Mouse (Mus musculus): ENCODE data around the gene Ifit2. TPM values are rescaled to one million over a fixed set of nuclear protein-coding genes. Genes with fewer than 3 reads are reported as not detected.

Ifit2 gene
- total RNA-seq (2014; fragmentation: Nextera tagmentation) (0.23 TPM in 1 of 2 replicates, not detected in the other), total RNA-seq (2017) (0.33 and 0.35 TPM in 2 replicates), polyA plus RNA-seq (2012) (not detected in 2 replicates)

GRCm38 (mm10) chr19:34550534-34551223 is at the start of gene Ifit2:
Gene Ifit2 (plus strand): TSS chr19:34550694.
- Histone ChIP-seq H3K4me3 (ENCODE audit: low read depth, low read length) (no peak within 1 kb of the TSS; the same call in 1 of the 2 replicates), H3K4me1 (ENCODE audit: insufficient read depth, low read depth, low read length) (peaks cover 6% of the 10 kb centered on the region), H3K36me3 (replicated peaks) (no peaks in the 10 kb centered on the region), H3K9me3 (replicated peaks) (no peaks in the 10 kb centered on the region), H3K27me3 (ENCODE audit: insufficient read depth, low read length) (peaks cover 12% of the 10 kb centered on the region)
- TF ChIP-seq TAL1 (conservative IDR thresholded peaks at IDR 0.05; ENCODE audit: low read depth, low read length) (no peak), CTCF (IDR thresholded peaks at IDR 0.05; ENCODE audit: low read depth, low read length) (peak; percentile 43; the same call in 1 of the 2 replicates), GATA2 (IDR thresholded peaks at IDR 0.05; ENCODE audit: borderline replicate concordance, low read depth, low read length) (no peak), POLR2AphosphoS5 (IDR thresholded peaks at IDR 0.05; ENCODE audit: insufficient replicate concordance, low read depth, low read length) (no peak)
- no peak for ATAC-seq (ENCODE audit: extremely low read depth, insufficient number of reproducible peaks, low FRiP score, poor library complexity, severe bottlenecking)
- no peak for DNase-seq (ENCODE audit: low spot score)

GRCm38 (mm10) chr19:34500763-34501162 is 49.7 kb upstream of the Ifit2 start:
- Histone ChIP-seq H3K4me3 (ENCODE audit: low read depth, low read length) (no peak overlapping the region), H3K4me1 (ENCODE audit: insufficient read depth, low read depth, low read length) (no peaks in the 10 kb centered on the region), H3K36me3 (replicated peaks) (no peaks in the 10 kb centered on the region), H3K9me3 (replicated peaks) (no peaks in the 10 kb centered on the region), H3K27me3 (ENCODE audit: insufficient read depth, low read length) (no peaks in the 10 kb centered on the region)
- TF ChIP-seq CTCF (IDR thresholded peaks at IDR 0.05; ENCODE audit: low read depth, low read length) (peak; percentile 10; the same call in 1 of the 2 replicates), GATA1 (IDR thresholded peaks at IDR 0.05; ENCODE audit: borderline replicate concordance, low read length) (no peak)
- peak; percentile 6 for DNase-seq (ENCODE audit: low spot score)
- no peak; the same call in 1 of the 2 replicates for ATAC-seq (ENCODE audit: extremely low read depth, insufficient number of reproducible peaks, low FRiP score, poor library complexity, severe bottlenecking)

- no peak for DNase-seq (ENCODE audit: low spot score)
Observed at GRCm38 (mm10) chr19:34505161-34505721, 45.3 kb upstream of the Ifit2 start.

DNA sequence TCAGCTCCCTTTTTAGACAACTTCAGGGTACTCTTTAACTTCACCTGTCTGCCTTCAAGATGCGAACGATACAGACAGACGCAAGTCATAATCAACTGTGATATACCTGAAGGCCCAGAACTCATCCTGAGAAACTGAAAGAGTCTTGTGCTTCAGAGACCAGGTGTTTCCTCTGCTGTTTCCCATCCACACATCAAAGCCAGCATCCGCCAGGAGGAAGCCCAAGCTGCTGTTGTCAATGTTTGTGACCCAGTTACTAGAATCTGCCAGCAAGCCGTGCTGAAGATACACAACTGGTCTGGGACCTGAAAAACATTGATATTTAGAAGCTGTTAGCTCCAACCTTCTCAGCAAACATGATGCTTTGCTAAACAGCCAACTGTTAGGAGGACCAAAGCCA is 39.8 kb upstream of the Ifit2 start:
- DNase-seq (ENCODE audit: low spot score) (no peak), ATAC-seq (ENCODE audit: extremely low read depth, insufficient number of reproducible peaks, low FRiP score, poor library complexity, severe bottlenecking) (no peak)
- no peak for TF ChIP-seq GATA2 (IDR thresholded peaks at IDR 0.05; ENCODE audit: borderline replicate concordance, low read depth, low read length)
- no peak for TF ChIP-seq POLR2AphosphoS5 (IDR thresholded peaks at IDR 0.05; ENCODE audit: insufficient replicate concordance, low read depth, low read length)
- TF ChIP-seq TAL1 (conservative IDR thresholded peaks at IDR 0.05; ENCODE audit: low read depth, low read length) = no peak
- no peak for TF ChIP-seq CTCF (IDR thresholded peaks at IDR 0.05; ENCODE audit: low read depth, low read length)
- no peak for TF ChIP-seq GATA1 (IDR thresholded peaks at IDR 0.05; ENCODE audit: borderline replicate concordance, low read length)
- H3K9me3 ChIP-seq (replicated peaks) = no peaks in the 10 kb centered on the region
- H3K4me3 ChIP-seq (ENCODE audit: low read depth, low read length) = no peak overlapping the region
- no peaks in the 10 kb centered on the region for H3K36me3 ChIP-seq (replicated peaks)
- no peaks in the 10 kb centered on the region for H3K4me1 ChIP-seq (ENCODE audit: insufficient read depth, low read depth, low read length)
- H3K27me3 ChIP-seq (ENCODE audit: insufficient read depth, low read length) = 0 out of 2 replicates have a peak, but pooled peaks cover 3% of the 10 kb centered on the region

More at GRCm38 (mm10) chr19:34505161-34505721, 45.3 kb upstream of the Ifit2 start:
- H3K36me3 ChIP-seq (replicated peaks) = no peaks in the 10 kb centered on the region
- no peaks in the 10 kb centered on the region for H3K4me1 ChIP-seq (ENCODE audit: insufficient read depth, low read depth, low read length)
- H3K9me3 ChIP-seq (replicated peaks) = no peaks in the 10 kb centered on the region
- ATAC-seq (ENCODE audit: extremely low read depth, insufficient number of reproducible peaks, low FRiP score, poor library complexity, severe bottlenecking) = no peak
- H3K4me3 ChIP-seq (ENCODE audit: low read depth, low read length) = no peak overlapping the region
- no peaks in the 10 kb centered on the region for H3K27me3 ChIP-seq (ENCODE audit: insufficient read depth, low read length)
- no peak for TF ChIP-seq POLR2AphosphoS5 (IDR thresholded peaks at IDR 0.05; ENCODE audit: insufficient replicate concordance, low read depth, low read length)
- TF ChIP-seq GATA2 (IDR thresholded peaks at IDR 0.05; ENCODE audit: borderline replicate concordance, low read depth, low read length) = no peak
- TF ChIP-seq CTCF (IDR thresholded peaks at IDR 0.05; ENCODE audit: low read depth, low read length) = no peak
- TF ChIP-seq TAL1 (conservative IDR thresholded peaks at IDR 0.05; ENCODE audit: low read depth, low read length) = no peak
- TF ChIP-seq GATA1 (IDR thresholded peaks at IDR 0.05; ENCODE audit: borderline replicate concordance, low read length) = no peak

DNA sequence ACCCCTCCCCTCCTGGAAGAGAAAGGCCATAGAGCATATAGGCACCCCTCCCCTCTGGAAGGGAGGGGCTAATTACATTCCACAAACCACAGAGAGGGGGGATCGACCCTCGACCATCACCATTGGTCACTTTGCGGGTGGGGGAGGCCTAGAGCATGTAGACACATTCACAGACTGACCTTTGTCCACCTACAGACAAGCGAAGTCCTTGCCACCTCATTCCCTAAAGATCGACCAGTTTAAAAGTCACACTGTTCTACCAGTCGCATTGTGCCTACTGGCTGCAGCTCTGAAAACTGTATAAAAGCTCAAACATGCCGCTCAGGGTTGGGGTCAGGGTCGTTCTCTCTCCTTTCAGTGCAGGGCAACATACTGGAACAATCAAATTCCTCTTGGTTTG is 39.0 kb upstream of the Ifit2 start:
- ATAC-seq (ENCODE audit: extremely low read depth, insufficient number of reproducible peaks, low FRiP score, poor library complexity, severe bottlenecking) (no peak), DNase-seq (ENCODE audit: low spot score) (no peak)
- H3K36me3 ChIP-seq (replicated peaks) = no peaks in the 10 kb centered on the region
- H3K27me3 ChIP-seq (ENCODE audit: insufficient read depth, low read length) = 0 out of 2 replicates have a peak, but pooled peaks cover 3% of the 10 kb centered on the region
- H3K4me3 ChIP-seq (ENCODE audit: low read depth, low read length) = no peak overlapping the region
- no peaks in the 10 kb centered on the region for H3K9me3 ChIP-seq (replicated peaks)
- H3K4me1 ChIP-seq (ENCODE audit: insufficient read depth, low read depth, low read length) = no peaks in the 10 kb centered on the region
- TF ChIP-seq CTCF (IDR thresholded peaks at IDR 0.05; ENCODE audit: low read depth, low read length) (no peak), GATA2 (IDR thresholded peaks at IDR 0.05; ENCODE audit: borderline replicate concordance, low read depth, low read length) (no peak), POLR2AphosphoS5 (IDR thresholded peaks at IDR 0.05; ENCODE audit: insufficient replicate concordance, low read depth, low read length) (no peak), GATA1 (IDR thresholded peaks at IDR 0.05; ENCODE audit: borderline replicate concordance, low read length) (no peak), TAL1 (conservative IDR thresholded peaks at IDR 0.05; ENCODE audit: low read depth, low read length) (no peak)

- 0 out of 2 replicates have a peak, but pooled peaks cover 3% of the 10 kb centered on the region for H3K27me3 ChIP-seq (ENCODE audit: insufficient read depth, low read length)
- no peaks in the 10 kb centered on the region for H3K36me3 ChIP-seq (replicated peaks)
- no peaks in the 10 kb centered on the region for H3K4me1 ChIP-seq (ENCODE audit: insufficient read depth, low read depth, low read length)
- TF ChIP-seq GATA2 (IDR thresholded peaks at IDR 0.05; ENCODE audit: borderline replicate concordance, low read depth, low read length) (no peak), TAL1 (conservative IDR thresholded peaks at IDR 0.05; ENCODE audit: low read depth, low read length) (no peak)
- no peak overlapping the region for H3K4me3 ChIP-seq (ENCODE audit: low read depth, low read length)
- DNase-seq (ENCODE audit: low spot score) = no peak
- no peak for ATAC-seq (ENCODE audit: extremely low read depth, insufficient number of reproducible peaks, low FRiP score, poor library complexity, severe bottlenecking)
- no peaks in the 10 kb centered on the region for H3K9me3 ChIP-seq (replicated peaks)
Observed at GRCm38 (mm10) chr19:34515681-34516080, 34.8 kb upstream of the Ifit2 start.
